Mouse (Mus musculus) lung, postnatal 0 days (tissue): ENCODE results near the gene Dnaaf1.

Source experiments
- CTCF ChIP-seq: IDR thresholded peaks from 2 replicates; pipeline ENCODE4 v1.5.1; 2016; ENCODE audit warnings: antibody characterized with exemption, mild to moderate bottlenecking
- EP300 ChIP-seq: IDR thresholded peaks from 2 replicates; pipeline ENCODE4 v1.6.1; 2016; ENCODE audit warnings: antibody characterized with exemption, mild to moderate bottlenecking, control low read depth

- TF ChIP-seq CTCF, result no peak
- no peak for TF ChIP-seq EP300
Measured at GRCm38 (mm10) chr8:119552967-119553366, 22.1 kb upstream of the Dnaaf1 start.
